Mouse (Mus musculus): ENCODE results near the gene Rbm33. TPM values are rescaled to one million over a fixed set of nuclear protein-coding genes. Genes with fewer than 3 reads are reported as not detected.
A peak's percentile ranks its signal among the peaks of the same experiment; 100 is the strongest.

The Rbm33 gene
- polyA plus RNA-seq, 1 experiment from 2014 or later: 21.4 TPM

DNA sequence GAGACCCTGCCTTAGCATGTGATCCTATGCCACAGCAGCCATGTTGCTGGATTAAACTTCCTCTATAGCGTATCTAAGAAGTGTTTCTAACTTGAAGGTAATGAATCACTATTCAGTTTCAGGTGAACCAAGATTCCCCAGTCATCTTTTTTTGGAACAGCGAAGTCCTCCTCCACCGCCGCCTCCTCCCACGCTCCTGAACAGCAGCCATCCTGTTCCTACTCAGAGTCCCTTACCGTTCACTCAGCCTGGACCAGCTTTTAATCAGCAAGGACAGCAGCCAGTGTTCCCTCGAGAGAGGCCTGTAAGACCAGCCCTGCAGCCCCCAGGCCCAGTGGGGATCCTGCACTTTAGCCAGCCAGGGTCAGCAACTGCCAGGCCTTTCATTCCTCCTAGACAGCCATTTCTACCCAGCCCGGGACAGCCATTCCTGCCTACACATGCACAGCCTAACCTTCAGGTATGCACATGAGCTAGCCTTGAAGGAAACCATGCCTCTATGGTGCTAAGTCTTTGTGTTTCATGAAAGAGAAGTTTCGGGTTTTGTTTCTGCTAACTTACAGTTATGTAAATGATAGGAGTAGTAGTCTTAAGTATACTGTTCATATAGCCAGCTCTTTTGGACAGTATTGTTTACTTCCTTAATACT is 70.7 kb downstream of the Rbm33 start:
- Histone ChIP-seq H3K27me3 (replicated peaks; ENCODE audit: control insufficient read depth, insufficient read depth, low read length) (no peaks in the 10 kb centered on the region), H3K4me3 (ENCODE audit: low read depth, low read length) (no peak overlapping the region), H3K36me3 (ENCODE audit: control insufficient read depth, insufficient read depth, low read length) (peaks cover 62% of the 10 kb centered on the region), H3K4me1 (ENCODE audit: control insufficient read depth, insufficient read depth, low read length) (no peaks in the 10 kb centered on the region), H3K27ac (ENCODE audit: low read depth, low read length) (no peak overlapping the region), H3K9ac (ENCODE audit: low read length) (no peak overlapping the region), H3K9me3 (replicated peaks; ENCODE audit: control insufficient read depth, low read length) (no peaks in the 10 kb centered on the region), H3K4me2 (ENCODE audit: low read length) (no peak overlapping the region)
- DNase-seq (ENCODE audit: low spot score) (no peak), ATAC-seq (peak; percentile 15; the same call in 1 of the 2 replicates)
- 86% methylated on average over 9 of the region's 9 CpGs for WGBS

GRCm38 (mm10) chr5:28388184-28388583 is 71.3 kb downstream of the Rbm33 start:
- ATAC-seq: peak; percentile 65; the same call in 1 of the 2 replicates
- peaks cover 62% of the 10 kb centered on the region for H3K36me3 ChIP-seq (ENCODE audit: control insufficient read depth, insufficient read depth, low read length)

GRCm38 (mm10) chr5:28390189-28390588 is 73.3 kb downstream of the Rbm33 start:
- DNase-seq (ENCODE audit: low spot score) (no peak), ATAC-seq (no peak)
- Histone ChIP-seq H3K4me2 (ENCODE audit: low read length) (no peak overlapping the region), H3K4me1 (ENCODE audit: control insufficient read depth, insufficient read depth, low read length) (no peaks in the 10 kb centered on the region), H3K9me3 (replicated peaks; ENCODE audit: control insufficient read depth, low read length) (no peaks in the 10 kb centered on the region), H3K36me3 (ENCODE audit: control insufficient read depth, insufficient read depth, low read length) (peaks cover 74% of the 10 kb centered on the region), H3K4me3 (ENCODE audit: low read depth, low read length) (no peak overlapping the region), H3K27me3 (replicated peaks; ENCODE audit: control insufficient read depth, insufficient read depth, low read length) (no peaks in the 10 kb centered on the region), H3K27ac (ENCODE audit: low read depth, low read length) (no peak overlapping the region), H3K9ac (ENCODE audit: low read length) (no peak overlapping the region)
- 92% methylated on average over 6 of the region's 6 CpGs for WGBS

More at GRCm38 (mm10) chr5:28388184-28388583, 71.3 kb downstream of the Rbm33 start:
- H3K27me3 ChIP-seq (replicated peaks; ENCODE audit: control insufficient read depth, insufficient read depth, low read length): no peaks in the 10 kb centered on the region
- no peak overlapping the region for H3K4me2 ChIP-seq (ENCODE audit: low read length)
- 63% methylated on average over 3 of the region's 3 CpGs for WGBS
- H3K9ac ChIP-seq (ENCODE audit: low read length): no peak overlapping the region
- H3K4me3 ChIP-seq (ENCODE audit: low read depth, low read length): no peak overlapping the region
- DNase-seq (ENCODE audit: low spot score): peak; percentile 84
- no peaks in the 10 kb centered on the region for H3K9me3 ChIP-seq (replicated peaks; ENCODE audit: control insufficient read depth, low read length)
- H3K27ac ChIP-seq (ENCODE audit: low read depth, low read length): no peak overlapping the region
- H3K4me1 ChIP-seq (ENCODE audit: control insufficient read depth, insufficient read depth, low read length): no peaks in the 10 kb centered on the region

DNA sequence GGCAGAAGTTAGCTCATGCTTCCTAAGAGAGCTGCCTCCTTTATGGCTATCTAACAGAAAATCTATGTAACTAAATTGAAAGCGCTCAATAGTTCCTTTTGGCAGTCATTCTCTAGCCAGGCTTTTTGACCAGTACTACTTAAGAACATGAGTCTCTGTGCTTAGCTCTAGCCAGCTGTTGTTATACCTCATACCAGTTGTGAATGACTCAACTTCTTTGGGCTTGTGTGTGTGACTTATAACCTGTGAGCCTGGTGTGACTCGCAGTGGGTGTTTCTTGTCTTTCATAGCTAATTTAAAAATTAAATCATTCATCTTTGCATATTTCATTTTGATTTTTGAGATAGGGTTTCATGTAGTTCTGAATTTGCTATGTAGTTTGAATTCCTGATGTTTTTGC is 80.4 kb downstream of the Rbm33 start:
- no peaks in the 10 kb centered on the region for H3K9me3 ChIP-seq (replicated peaks; ENCODE audit: control insufficient read depth, low read length)
- ATAC-seq: no peak
- no peaks in the 10 kb centered on the region for H3K4me1 ChIP-seq (ENCODE audit: control insufficient read depth, insufficient read depth, low read length)
- no peak overlapping the region for H3K9ac ChIP-seq (ENCODE audit: low read length)
- no peak for DNase-seq (ENCODE audit: low spot score)
- peaks cover 47% of the 10 kb centered on the region for H3K36me3 ChIP-seq (ENCODE audit: control insufficient read depth, insufficient read depth, low read length)
- H3K27me3 ChIP-seq (replicated peaks; ENCODE audit: control insufficient read depth, insufficient read depth, low read length): no peaks in the 10 kb centered on the region
- no peak overlapping the region for H3K4me3 ChIP-seq (ENCODE audit: low read depth, low read length)
- H3K27ac ChIP-seq (ENCODE audit: low read depth, low read length): no peak overlapping the region
- no peak overlapping the region for H3K4me2 ChIP-seq (ENCODE audit: low read length)
- 98% methylated on average over 2 of the region's 2 CpGs for WGBS

GRCm38 (mm10) chr5:28398736-28399135 is 81.8 kb downstream of the Rbm33 start:
- no peak overlapping the region for H3K4me3 ChIP-seq (ENCODE audit: low read depth, low read length)
- peaks cover 40% of the 10 kb centered on the region for H3K36me3 ChIP-seq (ENCODE audit: control insufficient read depth, insufficient read depth, low read length)
- H3K9ac ChIP-seq (ENCODE audit: low read length): no peak overlapping the region
- H3K27me3 ChIP-seq (replicated peaks; ENCODE audit: control insufficient read depth, insufficient read depth, low read length): no peaks in the 10 kb centered on the region
- no peak for DNase-seq (ENCODE audit: low spot score)
- WGBS: 90% methylated on average over 3 of the region's 3 CpGs
- H3K9me3 ChIP-seq (replicated peaks; ENCODE audit: control insufficient read depth, low read length): no peaks in the 10 kb centered on the region
- no peak for ATAC-seq
- H3K4me1 ChIP-seq (ENCODE audit: control insufficient read depth, insufficient read depth, low read length): no peaks in the 10 kb centered on the region
- H3K27ac ChIP-seq (ENCODE audit: low read depth, low read length): no peak overlapping the region
- no peak overlapping the region for H3K4me2 ChIP-seq (ENCODE audit: low read length)

- Histone ChIP-seq H3K9me3 (replicated peaks; ENCODE audit: control insufficient read depth, low read length) (no peaks in the 10 kb centered on the region), H3K27me3 (replicated peaks; ENCODE audit: control insufficient read depth, insufficient read depth, low read length) (no peaks in the 10 kb centered on the region), H3K4me2 (ENCODE audit: low read length) (no peak overlapping the region), H3K9ac (ENCODE audit: low read length) (no peak overlapping the region), H3K4me3 (ENCODE audit: low read depth, low read length) (no peak overlapping the region), H3K4me1 (ENCODE audit: control insufficient read depth, insufficient read depth, low read length) (no peaks in the 10 kb centered on the region), H3K36me3 (ENCODE audit: control insufficient read depth, insufficient read depth, low read length) (peaks cover 32% of the 10 kb centered on the region), H3K27ac (ENCODE audit: low read depth, low read length) (no peak overlapping the region)
- DNase-seq (ENCODE audit: low spot score) (no peak), ATAC-seq (no peak)
- 95% methylated on average over 2 of the region's 2 CpGs for WGBS
These were observed 82.7 kb downstream of the Rbm33 start for GRCm38 (mm10) chr5:28399451-28400115.

GRCm38 (mm10) chr5:28402756-28403155 is 85.8 kb downstream of the Rbm33 start:
- WGBS: 100% methylated on average over 1 of the region's 1 CpGs
- no peak overlapping the region for H3K4me2 ChIP-seq (ENCODE audit: low read length)

DNA sequence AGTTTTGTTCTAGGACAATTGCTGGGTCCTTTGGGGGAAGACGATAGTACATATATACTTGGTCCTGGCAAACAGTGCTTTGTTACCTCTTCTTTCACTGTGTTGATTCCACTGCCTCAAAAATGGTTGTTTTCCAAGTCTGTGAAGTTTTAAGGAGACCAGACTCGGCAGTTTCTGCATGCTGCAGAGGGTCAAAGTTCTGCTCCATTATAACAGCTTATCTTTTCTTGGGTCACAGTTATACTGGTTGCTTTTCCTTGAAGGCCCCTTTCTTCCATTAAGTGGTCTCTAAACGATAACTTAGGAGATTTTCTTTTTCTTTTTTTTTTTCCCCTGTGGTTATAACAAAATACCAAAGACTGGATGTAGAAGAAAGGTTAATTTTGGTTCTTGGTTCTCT is 89.7 kb downstream of the Rbm33 start:
- no peak overlapping the region for H3K4me2 ChIP-seq (ENCODE audit: low read length)
- H3K36me3 ChIP-seq (ENCODE audit: control insufficient read depth, insufficient read depth, low read length): peaks cover 33% of the 10 kb centered on the region
- DNase-seq (ENCODE audit: low spot score) (no peak), ATAC-seq (no peak)
- no peaks in the 10 kb centered on the region for H3K27me3 ChIP-seq (replicated peaks; ENCODE audit: control insufficient read depth, insufficient read depth, low read length)
- no peak overlapping the region for H3K9ac ChIP-seq (ENCODE audit: low read length)
- H3K4me3 ChIP-seq (ENCODE audit: low read depth, low read length): no peak overlapping the region
- WGBS: 90% methylated on average over 3 of the region's 3 CpGs
- H3K9me3 ChIP-seq (replicated peaks; ENCODE audit: control insufficient read depth, low read length): no peaks in the 10 kb centered on the region
- no peak overlapping the region for H3K27ac ChIP-seq (ENCODE audit: low read depth, low read length)
- no peaks in the 10 kb centered on the region for H3K4me1 ChIP-seq (ENCODE audit: control insufficient read depth, insufficient read depth, low read length)

More at GRCm38 (mm10) chr5:28402756-28403155, 85.8 kb downstream of the Rbm33 start:
- Histone ChIP-seq H3K4me3 (ENCODE audit: low read depth, low read length) (no peak overlapping the region), H3K27me3 (replicated peaks; ENCODE audit: control insufficient read depth, insufficient read depth, low read length) (no peaks in the 10 kb centered on the region), H3K27ac (ENCODE audit: low read depth, low read length) (no peak overlapping the region), H3K9ac (ENCODE audit: low read length) (no peak overlapping the region), H3K4me1 (ENCODE audit: control insufficient read depth, insufficient read depth, low read length) (no peaks in the 10 kb centered on the region), H3K9me3 (replicated peaks; ENCODE audit: control insufficient read depth, low read length) (no peaks in the 10 kb centered on the region), H3K36me3 (ENCODE audit: control insufficient read depth, insufficient read depth, low read length) (peaks cover 13% of the 10 kb centered on the region; the same call in 1 of the 2 replicates)
- DNase-seq (ENCODE audit: low spot score) (no peak), ATAC-seq (no peak)

DNA sequence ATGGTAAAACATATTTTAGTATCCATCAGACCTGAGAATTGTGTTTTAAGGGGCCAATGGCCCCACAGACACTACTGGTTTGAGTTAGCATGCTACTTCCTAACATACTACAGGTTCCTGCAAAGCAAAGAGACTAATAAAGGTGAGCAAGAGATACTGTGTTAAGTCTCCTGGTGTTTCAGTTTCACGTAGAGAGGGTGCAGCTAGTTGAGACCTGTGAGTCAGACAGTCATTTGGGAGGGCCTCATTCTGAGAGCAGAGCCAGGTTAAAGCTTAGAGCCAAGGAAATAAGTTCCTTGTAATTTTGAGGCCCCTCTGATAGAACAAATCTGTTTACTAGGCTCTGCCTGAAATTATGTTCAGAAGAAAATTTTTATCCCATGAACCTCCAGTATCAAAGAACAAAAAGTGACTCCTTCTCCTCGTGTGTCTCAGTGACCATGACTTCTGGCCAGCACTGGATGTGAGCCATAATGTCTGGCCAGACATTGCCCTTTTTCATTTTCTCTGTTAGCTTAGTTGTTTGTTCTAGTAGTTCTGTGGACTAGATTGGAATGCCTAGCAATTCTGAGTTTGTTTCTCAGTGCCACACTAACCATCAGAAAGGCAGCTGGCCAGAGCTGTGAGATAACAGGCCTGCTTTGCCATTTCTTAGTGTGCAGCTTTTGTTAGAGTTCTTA is 95.2 kb downstream of the Rbm33 start:
- Histone ChIP-seq H3K36me3 (ENCODE audit: control insufficient read depth, insufficient read depth, low read length) (peaks cover 82% of the 10 kb centered on the region), H3K4me1 (ENCODE audit: control insufficient read depth, insufficient read depth, low read length) (no peaks in the 10 kb centered on the region), H3K9ac (ENCODE audit: low read length) (no peak overlapping the region), H3K4me2 (ENCODE audit: low read length) (no peak overlapping the region), H3K9me3 (replicated peaks; ENCODE audit: control insufficient read depth, low read length) (no peaks in the 10 kb centered on the region), H3K27me3 (replicated peaks; ENCODE audit: control insufficient read depth, insufficient read depth, low read length) (no peaks in the 10 kb centered on the region), H3K4me3 (ENCODE audit: low read depth, low read length) (no peak overlapping the region), H3K27ac (ENCODE audit: low read depth, low read length) (no peak overlapping the region)
- ATAC-seq (no peak), DNase-seq (ENCODE audit: low spot score) (no peak)
- 93% methylated on average over 2 of the region's 2 CpGs for WGBS
